Mouse (Mus musculus) limb, embryonic 13.5 days (tissue): ENCODE data around the gene Zar1l. TPM values are rescaled to one million over a fixed set of nuclear protein-coding genes. Genes with fewer than 3 reads are reported as not detected.

Source experiments
- ATAC-seq: fragments of 200-750 bp; cut with Nextera tagmentation; 2 replicates; pipeline ENCODE4 v1.8.0; 2017; ENCODE audit warnings: low read depth, moderate number of reproducible peaks, moderate TSS enrichment; ENCODE audit not compliant: low FRiP score
- H3K27ac ChIP-seq: fragments of 300-500 bp; sonication (generic); 2 replicates; pipeline ENCODE4 v1.5.1; 2015; ENCODE audit warnings: inconsistent platforms, mild to moderate bottlenecking, moderate library complexity
- H3K27me3 ChIP-seq: fragments of 300-500 bp; sonication (generic); 2 replicates; pipeline ENCODE4 v1.6.1; 2015; ENCODE audit warnings: mild to moderate bottlenecking, inconsistent platforms
- H3K36me3 ChIP-seq: fragments of 300-500 bp; sonication (generic); 2 replicates; pipeline ENCODE4 v1.6.1; 2015; ENCODE audit warnings: inconsistent platforms, mild to moderate bottlenecking, moderate library complexity
- H3K4me1 ChIP-seq: fragments of 300-500 bp; sonication (generic); 2 replicates; pipeline ENCODE4 v1.6.1; 2015; ENCODE audit warnings: inconsistent platforms
- H3K4me2 ChIP-seq: fragments of 300-500 bp; sonication (generic); replicated peaks from 2 replicates; pipeline ENCODE4 v1.6.1; 2015; ENCODE audit warnings: inconsistent platforms, mild to moderate bottlenecking, moderate library complexity
- H3K4me3 ChIP-seq: fragments of 300-500 bp; sonication (generic); 2 replicates; pipeline ENCODE4 v1.5.1; 2015; ENCODE audit warnings: moderate library complexity, mild to moderate bottlenecking, inconsistent platforms
- H3K9ac ChIP-seq: fragments of 300-500 bp; sonication (generic); 2 replicates; pipeline ENCODE4 v1.6.1; 2015; ENCODE audit warnings: mild to moderate bottlenecking, inconsistent platforms
- H3K9me3 ChIP-seq: fragments of 300-500 bp; sonication (generic); 2 replicates; pipeline ENCODE4 v1.6.1; 2016; ENCODE audit warnings: inconsistent platforms
- WGBS: fragments of 180-500 bp; shearing (Covaris S2); methylation state at CpG from one replicate; pipeline ENCODE4 v1.1.7; 2015; 5-methylcytosine and 5-hydroxymethylcytosine counted together
- polyA plus RNA-seq: library from polyadenylated mRNA; unstranded; fragments of >200 nt; fragmentation: Nextera tagmentation; extraction: Ambion mirVana; gene quantifications from 2 replicates; pipeline ENCODE4 v1.2.1, GENCODE M21; 2015

The Zar1l gene
- polyA plus RNA-seq = not detected in 2 replicates

DNA sequence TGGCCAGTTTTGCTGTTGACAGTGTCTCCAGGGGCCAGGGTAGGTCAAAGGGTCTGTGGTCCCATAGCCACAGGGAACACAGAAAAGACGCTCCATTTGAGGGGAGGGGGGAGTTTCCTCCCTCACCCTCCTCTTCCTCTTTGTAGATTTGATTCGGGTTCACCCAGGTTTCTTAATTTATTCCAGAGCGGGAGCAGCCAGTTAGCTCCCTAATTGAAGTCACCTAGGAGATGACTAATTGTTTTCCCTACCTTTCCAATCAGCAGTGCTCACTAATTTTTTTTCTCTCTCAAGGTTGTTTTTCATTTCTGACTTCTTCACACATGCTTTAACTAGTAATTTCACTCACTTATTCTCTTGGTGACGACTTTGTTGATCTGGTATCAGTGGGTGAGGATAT, at the start of gene Zar1l:
Zar1l (minus strand) TSS at position 101 of the 400 bp plus-strand sequence.
- no peak within 1 kb of the TSS for H3K27ac ChIP-seq
- no peaks in the 10 kb centered on the region for H3K9me3 ChIP-seq
- H3K27me3 ChIP-seq = no peaks in the 10 kb centered on the region
- ATAC-seq = no peak
- no peak within 1 kb of the TSS for H3K9ac ChIP-seq
- no peaks in the 10 kb centered on the region for H3K36me3 ChIP-seq
- H3K4me3 ChIP-seq = no peak within 1 kb of the TSS
- peaks cover 5% of the 10 kb centered on the region for H3K4me1 ChIP-seq
- 39% methylated on average over 4 of the region's 4 CpGs for WGBS
- no peak within 1 kb of the TSS for H3K4me2 ChIP-seq

DNA sequence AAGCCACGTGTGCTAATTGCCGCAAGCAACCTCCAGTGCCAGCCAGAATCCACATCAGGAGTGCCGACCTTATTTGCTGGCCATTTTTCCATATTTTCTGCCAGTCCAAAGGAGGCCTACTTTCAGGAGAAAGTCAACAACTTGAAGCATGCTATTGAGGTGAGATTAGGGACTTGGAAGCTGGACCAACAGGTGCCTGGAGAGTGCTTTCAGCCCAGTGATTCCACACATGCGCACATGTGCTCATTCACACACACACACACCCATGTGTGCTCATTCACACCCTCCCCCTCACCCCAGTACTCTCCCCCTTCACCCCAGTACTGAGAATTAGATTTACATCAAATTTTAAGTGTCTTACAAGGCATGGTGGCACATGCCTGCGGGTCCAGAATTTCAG, 49.0 kb upstream of the Zar1l start:
- no peaks in the 10 kb centered on the region for H3K4me1 ChIP-seq
- no peak overlapping the region for H3K4me3 ChIP-seq
- H3K36me3 ChIP-seq = peaks cover 71% of the 10 kb centered on the region
- no peak overlapping the region for H3K9ac ChIP-seq
- no peak for ATAC-seq
- 86% methylated on average over 5 of the region's 5 CpGs for WGBS
- H3K9me3 ChIP-seq = no peaks in the 10 kb centered on the region
- H3K4me2 ChIP-seq = no peak overlapping the region
- no peak overlapping the region for H3K27ac ChIP-seq
- no peaks in the 10 kb centered on the region for H3K27me3 ChIP-seq

DNA sequence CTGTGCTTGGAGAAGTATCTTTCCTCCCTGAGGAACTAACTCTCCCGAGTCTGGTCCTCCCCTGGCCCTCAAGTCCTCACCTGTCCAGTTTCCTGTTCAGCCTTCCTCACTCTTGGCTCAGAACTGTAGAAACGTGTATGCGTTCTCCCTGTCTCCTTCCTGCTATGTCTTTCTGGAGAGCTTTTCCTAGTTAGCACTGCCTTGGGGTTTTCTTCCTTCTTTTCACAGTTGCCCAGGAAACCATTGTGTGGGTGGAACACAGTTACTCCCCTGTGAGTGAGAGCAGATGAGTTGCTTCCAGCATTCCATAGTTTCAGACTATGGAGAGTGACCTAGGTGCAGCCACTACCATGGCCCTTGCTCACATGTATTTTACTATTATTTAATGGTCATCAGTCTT, 48.3 kb upstream of the Zar1l start:
- no peak for ATAC-seq
- H3K9me3 ChIP-seq = no peaks in the 10 kb centered on the region
- peaks cover 75% of the 10 kb centered on the region for H3K36me3 ChIP-seq
- H3K27me3 ChIP-seq = no peaks in the 10 kb centered on the region
- H3K4me3 ChIP-seq = no peak overlapping the region
- no peak overlapping the region for H3K4me2 ChIP-seq
- H3K9ac ChIP-seq = no peak overlapping the region
- no peak overlapping the region for H3K27ac ChIP-seq
- H3K4me1 ChIP-seq = no peaks in the 10 kb centered on the region
- 71% methylated on average over 3 of the region's 3 CpGs for WGBS

DNA sequence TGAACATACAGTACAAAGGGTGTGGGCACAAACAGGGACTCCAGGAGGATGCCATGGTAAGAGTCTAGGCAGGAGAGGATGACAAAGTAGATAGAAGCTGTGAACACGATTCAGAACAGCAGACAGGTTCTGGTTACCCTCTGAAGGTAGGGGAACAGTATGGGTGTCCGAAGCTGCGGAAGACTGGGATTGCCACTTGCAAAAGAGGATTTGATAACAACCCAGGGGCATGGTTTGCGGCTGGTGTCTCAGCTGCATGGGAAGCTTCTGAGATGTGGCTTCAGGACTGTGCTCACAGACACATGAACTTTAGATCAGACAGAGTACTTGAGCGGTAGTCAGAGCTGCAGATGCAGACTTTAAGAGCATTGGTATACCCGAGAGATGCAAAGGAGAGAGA, 46.5 kb upstream of the Zar1l start:
- H3K27me3 ChIP-seq = no peaks in the 10 kb centered on the region
- no peak overlapping the region for H3K4me2 ChIP-seq
- H3K27ac ChIP-seq = no peak overlapping the region
- H3K36me3 ChIP-seq = peaks cover 74% of the 10 kb centered on the region
- H3K9me3 ChIP-seq = no peaks in the 10 kb centered on the region
- WGBS = 89% methylated on average over 6 of the region's 6 CpGs
- H3K9ac ChIP-seq = no peak overlapping the region
- no peak overlapping the region for H3K4me3 ChIP-seq
- no peaks in the 10 kb centered on the region for H3K4me1 ChIP-seq
- no peak for ATAC-seq

DNA sequence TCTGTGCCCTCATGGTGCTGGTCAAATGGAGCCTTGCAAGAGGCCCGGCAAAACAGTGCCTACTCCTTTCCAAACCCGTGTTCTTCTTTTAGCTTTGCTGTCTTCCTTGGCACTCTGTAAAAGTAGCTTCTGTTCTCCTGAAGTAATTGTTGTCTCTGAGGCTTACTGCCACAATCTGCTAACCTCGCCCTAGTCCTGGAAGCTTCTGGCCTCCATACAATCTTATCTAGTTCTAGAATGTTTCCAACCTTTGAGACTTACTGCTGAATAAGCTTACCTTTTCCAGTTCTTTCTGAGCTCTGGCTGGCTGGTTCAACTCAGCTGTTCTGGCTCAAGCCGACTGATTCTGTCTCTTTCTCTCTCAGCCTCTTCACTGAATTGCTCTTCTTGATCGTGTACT, 43.8 kb upstream of the Zar1l start:
- H3K36me3 ChIP-seq = peaks cover 74% of the 10 kb centered on the region
- H3K27me3 ChIP-seq = no peaks in the 10 kb centered on the region
- no peak for ATAC-seq
- H3K4me2 ChIP-seq = no peak overlapping the region
- H3K27ac ChIP-seq = no peak overlapping the region
- H3K9me3 ChIP-seq = no peaks in the 10 kb centered on the region
- H3K4me1 ChIP-seq = no peaks in the 10 kb centered on the region
- WGBS = 89% methylated on average over 5 of the region's 5 CpGs
- no peak overlapping the region for H3K9ac ChIP-seq
- no peak overlapping the region for H3K4me3 ChIP-seq

DNA sequence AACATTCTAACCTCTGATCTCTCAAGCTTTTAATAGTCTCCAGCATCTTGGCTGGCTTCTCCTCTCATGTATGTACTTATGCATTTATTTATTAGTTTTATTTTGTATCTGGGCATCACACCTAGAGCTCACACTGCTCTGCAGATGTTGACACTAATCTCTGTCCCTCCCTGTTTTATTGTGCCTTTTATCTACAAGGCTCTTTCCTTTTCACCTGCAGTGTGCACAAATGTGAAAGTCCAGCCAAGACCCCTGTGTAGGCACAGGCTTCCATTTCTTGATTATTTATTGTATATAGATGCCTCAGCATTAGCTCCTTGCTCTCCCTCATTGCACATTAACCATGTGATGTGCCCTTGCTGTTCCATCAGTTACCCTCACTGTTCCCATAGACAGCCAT, 43.4 kb upstream of the Zar1l start:
- Histone ChIP-seq H3K4me3 (no peak overlapping the region), H3K9me3 (no peaks in the 10 kb centered on the region), H3K27ac (no peak overlapping the region), H3K36me3 (peaks cover 73% of the 10 kb centered on the region), H3K9ac (no peak overlapping the region), H3K4me1 (no peaks in the 10 kb centered on the region), H3K27me3 (no peaks in the 10 kb centered on the region), H3K4me2 (no peak overlapping the region)
- ATAC-seq = no peak

DNA sequence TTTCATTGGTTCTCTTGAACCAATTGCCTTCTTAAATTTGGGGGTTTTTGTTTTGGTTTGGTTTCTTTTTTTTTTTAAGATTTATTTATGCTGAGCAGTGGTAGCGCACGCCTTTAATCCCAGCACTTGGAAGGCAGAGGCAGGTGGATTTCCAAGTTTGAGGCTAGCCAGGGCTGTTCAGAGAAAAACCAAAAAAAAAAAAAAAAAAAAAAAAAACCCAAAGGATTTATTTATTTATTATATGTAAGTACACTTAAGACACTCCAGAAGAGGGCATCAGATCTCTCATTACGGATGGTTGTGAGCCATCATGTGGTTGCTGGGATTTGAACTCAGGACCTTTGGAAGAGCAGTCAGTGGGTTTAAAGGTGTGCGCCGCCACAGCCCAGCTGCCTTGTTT, 42.9 kb upstream of the Zar1l start:
- Histone ChIP-seq H3K9ac (no peak overlapping the region), H3K27ac (no peak overlapping the region), H3K27me3 (no peaks in the 10 kb centered on the region), H3K4me2 (no peak overlapping the region), H3K4me3 (no peak overlapping the region), H3K4me1 (no peaks in the 10 kb centered on the region), H3K36me3 (peaks cover 68% of the 10 kb centered on the region), H3K9me3 (no peaks in the 10 kb centered on the region)
- WGBS = 96% methylated on average over 5 of the region's 5 CpGs
- ATAC-seq = no peak

DNA sequence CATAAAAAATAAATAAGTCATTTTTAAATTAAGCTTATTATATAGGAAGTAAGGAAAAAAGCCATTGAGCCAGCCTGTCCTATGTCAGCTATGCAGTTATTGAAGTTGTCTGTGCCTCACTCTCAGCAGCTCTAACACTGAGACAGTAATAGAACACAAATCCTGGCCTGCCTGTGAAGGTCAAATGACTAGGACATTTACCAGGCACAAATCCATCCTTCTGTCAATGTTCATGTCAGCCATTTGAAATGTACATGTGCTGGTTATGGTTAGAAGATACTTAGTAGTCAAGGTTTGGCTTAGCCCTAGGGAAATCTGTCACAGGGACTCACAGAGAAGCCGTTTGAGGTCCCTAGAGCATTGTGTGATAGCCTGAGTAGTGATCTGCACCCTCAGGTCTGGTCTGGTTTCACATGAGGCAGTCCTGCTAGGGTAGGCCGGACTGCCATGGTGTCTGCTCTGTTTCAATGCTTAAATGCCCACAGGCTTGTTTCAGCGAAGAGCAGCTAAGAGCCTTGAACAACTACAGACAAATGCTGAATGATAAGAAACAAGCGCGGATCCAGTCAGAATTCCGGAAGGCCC, 41.6 kb upstream of the Zar1l start:
- H3K9me3 ChIP-seq = no peaks in the 10 kb centered on the region
- ATAC-seq = no peak
- H3K4me2 ChIP-seq = no peak overlapping the region
- no peaks in the 10 kb centered on the region for H3K4me1 ChIP-seq
- H3K9ac ChIP-seq = no peak overlapping the region
- H3K36me3 ChIP-seq = peaks cover 72% of the 10 kb centered on the region
- no peaks in the 10 kb centered on the region for H3K27me3 ChIP-seq
- H3K27ac ChIP-seq = no peak overlapping the region
- H3K4me3 ChIP-seq = no peak overlapping the region
- 94% methylated on average over 6 of the region's 6 CpGs for WGBS

DNA sequence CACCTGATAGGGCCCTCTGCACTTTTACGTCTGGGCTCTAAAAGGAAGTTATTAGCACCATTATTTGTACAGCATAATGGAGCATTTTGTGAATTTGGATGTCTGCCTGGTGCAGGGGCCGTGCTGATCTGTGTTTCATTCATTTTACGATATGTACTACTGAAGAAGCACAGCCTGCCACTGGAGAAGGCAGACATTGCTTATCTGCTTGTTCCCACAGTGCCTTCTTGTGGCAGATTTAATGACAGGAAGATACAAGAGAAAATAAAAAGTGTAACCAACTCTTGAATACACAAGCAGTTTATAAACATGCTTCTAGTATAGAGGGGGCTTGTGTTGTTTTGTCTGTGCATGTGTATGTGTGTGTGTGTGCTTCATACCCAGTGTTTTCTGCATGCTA, 33.7 kb upstream of the Zar1l start:
- no peak overlapping the region for H3K4me2 ChIP-seq
- ATAC-seq = no peak
- H3K9me3 ChIP-seq = no peaks in the 10 kb centered on the region
- H3K4me3 ChIP-seq = no peak overlapping the region
- H3K27me3 ChIP-seq = no peaks in the 10 kb centered on the region
- H3K9ac ChIP-seq = no peak overlapping the region
- H3K27ac ChIP-seq = no peak overlapping the region
- H3K36me3 ChIP-seq = peaks cover 60% of the 10 kb centered on the region
- H3K4me1 ChIP-seq = no peaks in the 10 kb centered on the region
- WGBS = 54% methylated on average over 3 of the region's 3 CpGs

DNA sequence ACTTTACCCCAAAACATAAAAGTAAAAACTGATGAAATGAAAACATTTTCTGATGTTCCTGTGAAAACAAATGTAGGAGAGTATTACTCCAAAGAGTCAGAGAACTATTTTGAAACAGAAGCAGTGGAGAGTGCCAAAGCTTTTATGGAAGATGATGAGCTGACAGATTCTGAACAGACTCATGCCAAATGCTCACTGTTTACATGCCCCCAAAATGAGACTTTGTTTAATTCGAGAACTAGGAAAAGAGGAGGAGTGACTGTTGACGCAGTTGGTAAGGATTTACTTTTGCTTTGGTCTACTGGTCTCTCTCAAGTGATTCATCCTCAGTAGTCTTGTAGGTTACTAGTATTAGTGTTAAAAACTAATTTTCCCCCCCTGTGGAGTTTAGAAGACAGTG, 25.2 kb upstream of the Zar1l start:
- H3K4me3 ChIP-seq = no peak overlapping the region
- ATAC-seq = no peak
- H3K27ac ChIP-seq = no peak overlapping the region
- no peak overlapping the region for H3K4me2 ChIP-seq
- no peaks in the 10 kb centered on the region for H3K4me1 ChIP-seq
- no peaks in the 10 kb centered on the region for H3K9me3 ChIP-seq
- 96% methylated on average over 2 of the region's 2 CpGs for WGBS
- no peaks in the 10 kb centered on the region for H3K27me3 ChIP-seq
- peaks cover 27% of the 10 kb centered on the region for H3K36me3 ChIP-seq
- no peak overlapping the region for H3K9ac ChIP-seq

DNA sequence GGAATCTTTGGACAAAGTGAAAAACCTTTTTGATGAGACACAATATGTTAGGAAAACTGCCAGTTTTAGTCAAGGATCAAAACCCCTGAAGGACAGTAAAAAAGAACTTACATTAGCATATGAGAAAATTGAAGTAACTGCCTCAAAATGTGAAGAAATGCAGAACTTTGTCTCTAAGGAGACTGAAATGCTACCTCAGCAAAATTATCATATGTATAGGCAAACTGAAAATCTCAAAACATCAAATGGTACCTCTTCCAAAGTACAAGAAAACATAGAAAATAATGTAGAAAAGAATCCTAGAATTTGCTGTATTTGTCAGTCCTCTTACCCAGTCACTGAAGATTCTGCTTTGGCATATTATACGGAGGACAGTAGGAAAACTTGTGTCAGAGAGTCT, 23.3 kb upstream of the Zar1l start:
- H3K27me3 ChIP-seq = no peaks in the 10 kb centered on the region
- H3K4me1 ChIP-seq = no peaks in the 10 kb centered on the region
- 97% methylated on average over 1 of the region's 1 CpGs for WGBS
- no peak overlapping the region for H3K4me3 ChIP-seq
- H3K4me2 ChIP-seq = no peak overlapping the region
- H3K36me3 ChIP-seq = peaks cover 42% of the 10 kb centered on the region
- no peak overlapping the region for H3K9ac ChIP-seq
- H3K27ac ChIP-seq = no peak overlapping the region
- H3K9me3 ChIP-seq = peaks cover 3% of the 10 kb centered on the region; the same call in 1 of the 2 replicates
- ATAC-seq = no peak

DNA sequence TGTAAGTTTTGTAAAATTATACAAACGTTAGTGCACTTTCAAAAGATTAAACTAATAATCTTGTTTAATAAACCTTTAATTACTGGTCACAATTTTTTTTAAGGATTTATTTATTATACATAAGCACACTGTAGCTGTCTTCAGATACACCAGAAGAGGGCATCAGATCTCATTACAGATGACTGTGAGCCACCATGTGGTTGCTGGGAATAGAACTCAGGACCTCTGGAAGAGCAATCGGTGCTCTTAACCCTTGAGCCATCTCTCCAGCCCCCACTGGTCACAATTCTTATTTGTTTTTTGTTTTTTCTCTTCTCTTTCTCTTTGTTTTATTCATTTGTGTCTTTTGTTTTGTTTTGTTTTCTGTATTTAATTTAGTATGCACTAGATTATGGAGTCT, 7.3 kb upstream of the Zar1l start:
- Histone ChIP-seq H3K9me3 (no peaks in the 10 kb centered on the region), H3K27ac (no peak overlapping the region), H3K4me1 (peaks cover 12% of the 10 kb centered on the region), H3K9ac (no peak overlapping the region), H3K27me3 (no peaks in the 10 kb centered on the region), H3K4me3 (no peak overlapping the region), H3K36me3 (peaks cover 11% of the 10 kb centered on the region), H3K4me2 (no peak overlapping the region)
- no peak for ATAC-seq
- WGBS = 91% methylated on average over 2 of the region's 2 CpGs

DNA sequence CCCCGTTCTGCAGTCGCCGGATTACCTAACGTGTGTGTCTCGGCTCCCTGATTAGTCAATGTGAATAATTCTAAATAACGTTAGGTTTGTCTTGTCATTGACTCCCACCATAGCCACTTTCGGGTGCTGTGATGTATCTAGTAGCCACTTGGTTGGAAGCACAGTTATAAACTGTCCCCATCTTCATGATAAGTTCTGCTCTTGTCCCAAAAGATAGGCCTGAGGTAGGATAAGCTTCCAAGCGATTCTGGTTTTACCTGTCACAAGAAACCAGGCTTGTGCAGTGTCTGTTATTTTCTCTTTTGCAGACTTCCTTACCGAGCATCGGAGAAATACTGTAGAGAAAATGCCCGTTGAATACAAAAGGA, 4.9 kb upstream of the Zar1l start:
- Histone ChIP-seq H3K4me2 (peak overlapping the region; percentile 69), H3K9me3 (no peaks in the 10 kb centered on the region), H3K9ac (peak overlapping the region; percentile 93), H3K4me1 (peaks cover 12% of the 10 kb centered on the region), H3K27ac (peak overlapping the region; percentile 75), H3K27me3 (no peaks in the 10 kb centered on the region), H3K4me3 (peak overlapping the region; percentile 77), H3K36me3 (peaks cover 4% of the 10 kb centered on the region; the same call in 1 of the 2 replicates)
- 0 out of 2 replicates have a peak, but pooled peaks have one; percentile 29 for ATAC-seq
- 6% methylated on average over 11 of the region's 11 CpGs for WGBS
